Mouse (Mus musculus) CD4-positive, CD25-positive, alpha-beta regulatory T cell, adult 2 months (primary cell): ENCODE measurements around the gene Wnt10b.
A peak's percentile ranks its signal among the peaks of the same experiment; 100 is the strongest.
"Not testable (repeated sequence)": the region's sequence is repeated elsewhere in the genome, so short reads cannot be mapped to it uniquely, and the experiment has no call there.

Experiments used
- DNase-seq: peaks from one replicate; pipeline ENCODE4 v3.0.0-alpha.2; 2012; ENCODE audit warnings: low read depth, low spot score

Wnt10b gene

GRCm38 (mm10) chr15:98777762-98778161, at the start of gene Wnt10b:
Gene Wnt10b (minus strand): TSS chr15:98778150.
- peak; percentile 46 for DNase-seq

- no peak for DNase-seq
Measured at GRCm38 (mm10) chr15:98827611-98828011, 49.7 kb upstream of the Wnt10b start.

DNA sequence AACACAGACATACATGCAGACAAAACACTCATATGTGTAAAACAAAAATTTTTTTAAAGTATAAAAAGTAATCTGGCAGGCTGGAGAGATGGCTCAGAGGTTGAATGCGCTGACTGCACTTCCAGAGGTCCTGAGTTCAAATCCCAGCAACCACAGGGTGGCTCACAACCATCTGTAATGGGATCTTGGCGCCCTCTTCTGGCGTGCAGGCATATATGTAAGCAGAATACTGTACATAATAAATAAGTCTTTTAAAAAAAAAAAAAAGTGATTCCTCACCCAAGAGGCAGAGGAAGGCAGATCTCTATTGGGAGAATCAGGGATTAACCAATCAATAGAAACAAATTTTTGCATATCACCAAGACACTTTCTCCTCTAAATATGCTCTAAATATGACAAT, 45.5 kb upstream of the Wnt10b start:
- DNase-seq, result peak; percentile 71

- DNase-seq, result no peak
Measured at GRCm38 (mm10) chr15:98822147-98822546, 44.2 kb upstream of the Wnt10b start.

GRCm38 (mm10) chr15:98821403-98821802, 43.5 kb upstream of the Wnt10b start:
- DNase-seq, result peak; percentile 71

DNA sequence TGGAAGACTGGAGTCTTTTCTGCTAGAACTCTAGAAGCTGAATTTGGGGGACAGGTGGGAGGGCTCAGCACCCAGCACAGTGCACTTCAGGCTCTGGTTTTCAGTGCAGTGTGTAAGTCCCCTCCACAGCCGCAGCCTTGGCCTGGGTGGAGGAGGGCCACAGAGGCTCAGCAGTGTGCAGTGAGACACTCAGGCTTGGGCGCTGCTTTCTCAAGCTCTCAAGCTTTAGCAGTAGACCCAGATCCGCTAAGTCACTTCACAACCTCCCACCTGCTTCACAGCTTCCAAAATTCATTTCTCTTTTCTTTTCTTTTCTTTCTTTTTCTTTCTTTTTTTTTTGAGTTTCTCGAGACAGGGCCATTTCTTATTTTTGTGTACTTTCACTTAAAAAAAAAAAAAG, 43.0 kb upstream of the Wnt10b start:
- DNase-seq, result no peak

DNA sequence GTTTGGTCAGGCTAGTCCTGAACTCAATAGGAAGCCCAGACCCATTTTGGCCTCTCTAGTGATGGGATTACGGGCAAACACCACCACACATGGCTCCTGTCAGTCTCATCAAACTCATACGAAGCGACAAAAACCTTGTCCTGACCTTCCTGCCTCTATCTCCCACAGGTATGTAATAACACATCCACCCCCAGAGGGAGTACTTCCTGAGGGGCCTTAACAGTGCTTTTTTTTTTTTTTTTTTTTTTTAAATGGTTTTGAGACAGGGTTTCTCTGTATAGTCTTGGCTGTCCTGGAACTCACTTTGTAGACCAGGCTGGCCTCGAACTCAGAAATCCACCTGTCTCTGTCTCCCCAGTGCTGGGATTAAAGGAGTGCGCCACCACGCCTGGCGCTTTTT, 40.2 kb upstream of the Wnt10b start:
- no peak for DNase-seq

DNA sequence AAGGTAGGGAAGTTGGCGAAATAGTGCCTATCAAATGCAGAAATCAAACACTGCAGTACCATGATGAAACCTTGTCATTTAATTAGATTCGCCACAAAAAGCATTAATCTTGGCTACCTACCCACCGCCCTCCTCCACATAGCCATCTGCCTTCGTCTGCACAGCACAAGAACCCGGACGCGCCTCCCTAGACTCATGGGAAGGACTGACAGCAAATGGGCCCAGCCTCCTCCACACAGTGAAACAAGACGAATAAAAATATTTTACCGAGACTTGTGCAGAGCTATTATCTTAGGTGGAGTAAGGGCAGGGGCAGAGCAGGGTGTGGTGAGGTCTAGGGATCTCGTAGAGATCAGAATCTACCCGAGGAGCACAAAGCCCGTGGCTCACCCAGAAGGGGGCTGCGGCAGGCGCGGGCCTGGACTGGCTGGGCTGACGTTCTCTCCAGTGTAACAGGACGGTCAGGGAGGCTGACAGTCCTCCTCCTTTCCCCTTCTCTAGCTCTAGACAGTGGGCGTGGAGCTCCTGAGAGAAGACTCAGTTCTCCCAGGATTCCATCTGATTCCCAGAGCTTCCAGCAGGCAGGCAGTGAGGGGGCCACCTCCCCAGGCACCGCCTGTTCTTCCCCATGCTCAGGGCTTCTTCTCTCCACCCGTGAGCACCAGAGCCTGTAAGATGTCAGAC, 34.9 kb upstream of the Wnt10b start:
- no peak for DNase-seq

GRCm38 (mm10) chr15:98810212-98810611, 32.3 kb upstream of the Wnt10b start:
- DNase-seq, result not testable (repeated sequence)

DNA sequence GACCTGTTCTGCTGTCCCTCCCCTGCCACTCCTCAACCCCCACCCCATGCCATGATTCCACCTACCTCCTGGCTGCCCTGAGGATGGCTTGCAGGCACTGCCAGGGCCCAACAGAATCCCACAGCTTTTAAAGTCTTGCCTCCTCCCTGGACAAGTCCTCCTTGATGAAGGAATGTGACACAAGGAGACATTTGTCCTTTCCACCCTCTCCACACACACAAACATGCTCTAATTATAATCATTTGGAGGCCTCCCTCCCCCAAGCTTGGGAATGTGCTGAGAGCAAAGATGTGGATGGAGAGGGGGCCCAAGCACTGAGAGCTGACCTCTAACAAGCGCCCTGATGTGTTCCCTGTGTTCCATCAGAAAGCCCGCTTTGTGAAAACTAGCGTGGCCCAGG, 31.4 kb upstream of the Wnt10b start, which contains the start of gene Ddn:
Ddn (minus strand) TSS at position 101 of the 400 bp plus-strand sequence.
- no peak for DNase-seq

- DNase-seq, result no peak
Measured at GRCm38 (mm10) chr15:98808651-98809134, 30.7 kb upstream of the Wnt10b start.

- DNase-seq, result peak; percentile 83
Measured at GRCm38 (mm10) chr15:98807895-98808650, 30.1 kb upstream of the Wnt10b start.

DNA sequence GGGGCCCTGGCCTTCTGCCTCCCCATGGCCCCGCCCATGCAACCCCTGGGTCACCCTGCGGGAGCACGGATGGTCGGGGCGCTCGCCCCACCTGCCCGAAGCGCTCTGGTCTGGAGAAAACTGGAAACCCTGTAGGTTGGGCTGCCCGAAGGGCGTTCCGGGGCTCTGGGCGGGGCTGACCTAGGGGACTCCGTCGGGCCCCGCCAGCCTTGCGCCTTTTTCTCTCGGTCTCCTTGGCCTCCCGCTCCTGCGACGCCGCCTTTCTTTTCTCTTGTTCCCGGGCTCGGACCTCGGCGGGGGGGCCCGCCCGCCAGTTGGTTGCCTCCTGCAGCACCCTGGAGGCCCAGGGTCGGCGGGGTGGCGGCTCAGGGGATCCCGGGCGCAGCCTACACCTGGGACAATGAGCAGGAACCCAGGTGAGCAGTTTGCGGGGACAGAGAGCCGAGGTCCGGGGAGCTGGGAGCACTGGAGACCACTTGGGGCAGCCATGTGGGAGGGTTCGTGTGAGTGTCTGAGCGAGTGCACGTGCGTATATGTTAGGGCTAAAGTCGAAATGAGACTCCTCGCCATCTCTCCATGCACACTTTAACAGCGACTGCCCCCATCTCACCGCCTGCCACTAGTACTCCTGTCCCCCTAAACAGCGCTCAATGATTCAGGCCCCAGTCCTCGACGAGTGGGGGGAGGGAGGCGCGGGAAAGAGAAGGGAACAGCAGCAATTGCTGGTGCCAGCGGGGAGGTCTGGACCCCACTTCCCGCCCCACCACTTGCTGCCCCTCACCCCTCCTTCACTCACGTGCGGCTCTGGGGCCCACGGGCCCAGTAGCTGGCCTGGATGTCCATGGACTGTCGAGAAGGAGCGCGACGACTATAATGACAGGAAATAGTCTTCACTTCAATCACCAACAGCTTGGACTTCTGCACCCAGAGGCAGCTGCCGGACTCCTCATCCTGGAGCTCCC, 29.1 kb upstream of the Wnt10b start:
- peak; percentile 36 for DNase-seq

- DNase-seq, result no peak
Measured at GRCm38 (mm10) chr15:98806071-98806808, 28.3 kb upstream of the Wnt10b start.

- DNase-seq, result peak; percentile 67
Measured at GRCm38 (mm10) chr15:98805324-98806040, 27.5 kb upstream of the Wnt10b start.

DNA sequence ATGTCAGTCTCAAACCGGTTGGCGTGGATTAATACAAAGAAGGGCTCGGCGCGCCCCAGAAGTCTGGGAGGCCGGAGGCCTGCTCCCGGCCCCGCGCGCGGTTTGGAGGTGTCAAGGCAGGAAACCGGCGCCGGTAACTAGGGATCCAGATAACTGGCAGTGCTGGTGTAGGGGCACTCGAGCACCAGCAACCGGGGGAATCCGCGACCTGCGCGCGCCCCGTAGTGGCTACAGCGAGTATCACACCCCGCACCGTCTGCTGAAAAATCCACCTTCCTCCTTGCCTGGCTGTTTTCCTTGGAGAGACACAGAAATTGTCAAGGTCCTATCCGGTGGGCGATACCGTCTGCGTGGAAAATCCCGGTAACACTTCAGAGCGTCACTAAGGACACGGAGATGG, 26.1 kb upstream of the Wnt10b start:
- peak; percentile 85 for DNase-seq

DNA sequence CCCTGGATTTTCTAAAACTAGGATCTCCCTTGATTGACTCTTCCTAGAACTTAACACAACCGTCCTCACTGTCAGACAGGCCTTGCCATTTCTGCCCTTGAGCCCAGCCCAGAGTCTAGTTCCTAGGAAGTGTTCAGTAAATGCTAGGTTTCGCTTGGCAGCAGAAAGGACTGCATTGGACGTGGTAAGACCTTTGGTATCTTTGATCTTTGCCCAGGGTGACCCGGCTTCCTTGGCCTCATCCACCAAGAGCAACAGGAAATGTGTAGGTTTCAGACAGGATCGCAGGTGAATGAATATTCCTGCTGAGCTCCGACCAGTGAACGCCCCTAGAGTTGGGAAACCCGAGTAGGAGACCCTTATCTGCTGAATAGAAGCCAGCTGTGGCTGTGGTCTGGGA, 25.0 kb upstream of the Wnt10b start:
- DNase-seq, result no peak

DNA sequence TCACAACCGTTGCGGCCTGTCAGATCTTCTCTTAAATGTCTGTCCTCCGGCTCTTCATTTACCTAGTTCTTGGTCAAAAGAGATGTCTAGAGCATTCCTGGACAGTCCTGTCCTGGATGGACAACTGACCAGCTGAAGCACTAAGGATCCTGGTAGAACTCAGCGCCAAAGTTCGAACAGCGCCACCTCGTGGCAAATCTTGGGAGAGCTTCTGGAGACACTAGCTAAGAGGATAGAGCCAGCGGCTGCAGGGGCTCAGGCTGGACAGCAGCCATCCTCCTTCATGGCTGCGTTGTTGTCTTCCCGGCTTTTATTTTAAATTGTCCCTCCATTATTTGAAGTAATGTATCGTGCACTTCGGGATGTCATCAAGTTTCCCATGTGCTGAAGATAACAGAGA, 21.4 kb upstream of the Wnt10b start:
- DNase-seq, result peak; percentile 84

GRCm38 (mm10) chr15:98798903-98799302, 21.0 kb upstream of the Wnt10b start:
- DNase-seq, result no peak

- DNase-seq, result no peak
Measured at GRCm38 (mm10) chr15:98797835-98798492, 20.0 kb upstream of the Wnt10b start.
